Mouse (Mus musculus): ENCODE measurements at regions not wholly inside any gene's neighbourhood (a gene's known extent, or its start where the extent isn't known, plus 50 kb on each side); places are given as distances from the start of the nearest gene placed in this dataset.

DNA sequence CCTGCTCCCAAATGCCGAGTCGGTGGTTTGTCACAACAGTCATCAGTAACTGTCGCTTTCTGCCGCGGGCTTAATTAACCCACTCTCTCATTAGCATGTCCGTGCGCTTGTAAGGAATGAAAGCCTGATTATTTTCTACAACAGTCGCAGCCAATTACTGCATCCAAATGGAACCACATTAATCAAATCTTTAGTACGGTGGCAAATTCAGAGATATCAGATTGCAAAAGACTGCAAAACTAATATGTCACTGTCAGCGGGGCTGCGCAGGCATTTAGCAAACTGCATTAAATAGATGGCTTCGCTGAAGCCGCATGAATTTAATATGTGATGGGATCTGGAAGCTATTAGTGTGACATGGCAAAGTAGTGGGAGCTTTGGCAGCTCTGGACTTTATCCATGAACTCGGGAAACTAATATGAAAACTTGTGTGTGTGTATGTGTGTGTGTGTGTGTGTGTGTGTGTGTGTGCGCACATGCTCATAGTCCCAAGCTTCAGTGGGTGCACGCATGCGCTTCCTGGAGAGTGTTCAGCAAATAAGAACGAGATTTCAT is 299.5 kb upstream of the Zfp703 start:
- no peak for TF ChIP-seq GATA4 (IDR thresholded peaks at IDR 0.05; ENCODE audit: insufficient replicate concordance, low read length)

DNA sequence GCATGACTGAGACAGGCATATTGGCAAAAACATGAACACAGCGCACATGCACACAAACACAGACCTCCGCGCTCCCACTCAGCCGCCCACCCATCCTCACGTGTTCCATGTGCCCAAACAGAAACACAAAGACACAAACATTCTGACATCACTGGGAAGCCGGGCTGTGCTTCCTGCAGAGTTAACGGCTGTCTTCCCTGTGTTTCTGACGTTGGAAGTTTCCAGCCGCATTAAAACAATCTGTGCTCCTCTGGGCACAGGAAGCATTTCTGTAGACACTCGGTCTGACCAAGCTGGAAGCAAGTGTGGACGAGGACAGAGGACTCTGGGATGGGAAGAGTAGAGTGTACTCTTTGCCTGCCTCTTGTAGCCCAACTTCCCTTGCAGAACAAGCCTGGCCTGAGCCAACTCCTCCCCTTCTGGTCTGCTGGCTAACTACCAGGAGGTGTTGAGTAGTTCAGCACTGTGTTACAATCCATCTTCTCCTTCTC is 296.2 kb upstream of the Zfp703 start:
- no peak for TF ChIP-seq GATA4 (IDR thresholded peaks at IDR 0.05; ENCODE audit: insufficient replicate concordance, low read length)

- no peak for TF ChIP-seq GATA4 (IDR thresholded peaks at IDR 0.05; ENCODE audit: insufficient replicate concordance, low read length)
Measured at GRCm38 (mm10) chr8:26687146-26687545, 290.0 kb upstream of the Zfp703 start.

GRCm38 (mm10) chr8:26688035-26688434 is 289.1 kb upstream of the Zfp703 start:
- TF ChIP-seq GATA4 (IDR thresholded peaks at IDR 0.05; ENCODE audit: insufficient replicate concordance, low read length) = no peak

DNA sequence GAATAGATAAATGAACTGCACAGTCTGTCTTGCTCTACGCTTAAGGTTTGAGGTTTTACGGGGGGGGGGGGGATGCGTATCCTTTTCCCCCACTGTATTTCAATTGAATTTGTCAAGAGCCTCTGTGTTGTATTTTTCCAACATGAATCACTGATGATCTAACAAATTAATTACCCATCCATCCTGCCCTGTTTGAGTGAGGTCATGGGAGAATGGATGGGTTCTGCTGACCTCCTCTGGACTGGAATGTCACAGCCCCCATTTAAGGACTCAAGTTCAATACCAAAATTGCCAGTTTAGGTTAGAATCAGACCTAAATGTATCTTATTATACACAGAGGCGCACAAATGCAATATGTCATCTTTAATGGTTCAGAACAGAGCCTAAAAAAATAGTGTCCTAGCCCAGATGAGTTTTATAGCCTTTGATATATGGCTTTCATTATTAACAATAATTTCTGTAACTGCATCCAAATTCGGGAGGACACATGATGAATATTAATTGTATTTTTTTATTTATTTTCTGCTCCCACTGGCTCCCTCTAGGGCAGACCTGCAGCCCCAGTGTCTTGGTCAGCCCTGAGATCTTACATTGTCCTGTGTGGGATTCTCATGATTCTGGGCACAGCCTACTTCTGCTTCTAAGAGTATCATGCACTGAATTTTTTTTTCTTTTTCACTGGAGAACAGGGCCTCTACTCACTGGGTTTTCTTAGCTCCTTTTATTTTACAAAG is 288.2 kb upstream of the Zfp703 start:
- TF ChIP-seq GATA4 (IDR thresholded peaks at IDR 0.05; ENCODE audit: insufficient replicate concordance, low read length) = no peak

DNA sequence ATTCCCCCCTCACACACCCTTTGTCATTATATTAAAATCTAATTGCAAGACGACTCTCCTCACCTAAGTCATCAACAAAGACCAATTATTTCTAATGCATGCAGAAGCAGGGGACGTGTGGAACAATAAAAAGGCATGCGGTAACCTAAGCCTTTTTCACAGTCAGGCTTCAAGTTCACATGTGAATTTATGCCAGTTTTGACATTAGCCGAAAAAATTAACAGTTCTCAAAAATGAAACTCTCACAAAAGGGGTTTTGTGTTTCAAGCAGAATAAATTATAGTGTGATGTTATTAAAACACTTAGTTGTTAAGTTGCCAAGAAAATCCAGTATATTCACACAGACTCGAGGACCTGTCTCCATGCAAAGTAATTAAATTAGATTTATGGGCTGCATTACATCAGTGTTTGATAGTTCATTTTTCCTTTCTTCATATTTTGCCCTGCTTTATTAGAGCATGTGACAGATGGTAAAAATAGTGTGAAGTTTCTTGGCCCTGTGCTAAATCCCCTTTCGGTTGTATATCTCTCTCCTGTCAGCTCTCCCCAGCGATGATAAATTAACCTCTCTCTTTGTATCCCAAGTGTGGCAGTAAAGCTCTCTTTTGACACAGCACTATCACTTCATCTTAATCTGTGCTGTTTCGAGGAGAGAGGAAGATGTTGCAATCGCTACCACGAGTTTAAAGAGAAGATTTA is 287.5 kb upstream of the Zfp703 start:
- no peak for TF ChIP-seq GATA4 (IDR thresholded peaks at IDR 0.05; ENCODE audit: insufficient replicate concordance, low read length)

- TF ChIP-seq GATA4 (IDR thresholded peaks at IDR 0.05; ENCODE audit: insufficient replicate concordance, low read length) = no peak
Measured at GRCm38 (mm10) chr8:26690178-26690735, 286.9 kb upstream of the Zfp703 start.

DNA sequence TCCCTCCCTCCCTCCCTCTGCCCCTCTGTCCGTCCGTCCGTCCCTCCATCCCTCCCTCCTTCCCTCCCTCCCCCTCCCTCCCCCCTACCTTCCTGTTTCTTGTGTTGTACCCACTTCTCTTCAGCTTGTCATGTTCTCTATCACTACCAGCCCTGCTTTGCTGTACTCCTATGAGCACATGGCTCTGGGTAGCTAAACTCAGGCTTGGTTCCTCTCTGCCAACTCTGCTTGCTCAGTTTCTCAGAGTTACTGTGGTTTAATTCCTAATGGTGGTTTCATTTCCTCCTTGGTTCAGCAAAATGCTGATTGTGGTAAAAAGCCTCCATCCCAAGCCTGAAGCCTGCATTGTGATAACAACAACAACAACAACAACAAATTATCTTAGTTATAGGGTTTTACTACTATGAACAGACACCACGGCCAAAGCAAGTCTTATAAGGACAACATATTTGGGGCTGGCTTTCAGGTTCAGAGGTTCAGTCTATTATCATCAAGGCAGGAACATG is 279.5 kb upstream of the Zfp703 start:
- no peak for TF ChIP-seq GATA4 (IDR thresholded peaks at IDR 0.05; ENCODE audit: insufficient replicate concordance, low read length)

- TF ChIP-seq GATA4 (IDR thresholded peaks at IDR 0.05; ENCODE audit: insufficient replicate concordance, low read length) = no peak
Measured at GRCm38 (mm10) chr8:26698580-26698979, 278.5 kb upstream of the Zfp703 start.

- TF ChIP-seq GATA4 (IDR thresholded peaks at IDR 0.05; ENCODE audit: insufficient replicate concordance, low read length) = no peak
Measured at GRCm38 (mm10) chr8:26706048-26706767, 270.9 kb upstream of the Zfp703 start.

- TF ChIP-seq GATA4 (IDR thresholded peaks at IDR 0.05; ENCODE audit: insufficient replicate concordance, low read length) = no peak
Measured at GRCm38 (mm10) chr8:26706768-26707156, 270.4 kb upstream of the Zfp703 start.

DNA sequence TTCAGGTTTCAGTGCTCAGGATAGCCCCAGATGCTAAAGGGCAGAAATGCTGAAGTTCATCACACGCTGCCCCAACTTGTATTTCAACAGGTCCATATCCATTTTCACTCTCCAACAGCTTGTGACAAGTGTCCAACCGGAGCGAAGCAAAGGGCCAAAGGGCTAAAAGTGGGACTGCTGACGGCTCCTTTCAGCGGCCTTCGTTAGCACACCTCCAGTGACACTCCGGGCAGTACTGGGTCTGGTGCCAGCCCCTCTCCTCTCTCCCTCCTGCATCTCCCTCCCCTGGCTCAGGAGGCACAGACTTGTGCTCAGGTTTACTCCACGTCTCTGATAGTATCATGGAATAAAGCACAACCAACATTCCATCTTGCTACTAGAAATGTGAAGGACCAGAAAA is 263.3 kb upstream of the Zfp703 start:
- TF ChIP-seq GATA4 (IDR thresholded peaks at IDR 0.05; ENCODE audit: insufficient replicate concordance, low read length) = no peak

GRCm38 (mm10) chr8:26714714-26715113 is 262.4 kb upstream of the Zfp703 start:
- TF ChIP-seq GATA4 (IDR thresholded peaks at IDR 0.05; ENCODE audit: insufficient replicate concordance, low read length) = no peak

- TF ChIP-seq GATA4 (IDR thresholded peaks at IDR 0.05; ENCODE audit: insufficient replicate concordance, low read length) = no peak
Measured at GRCm38 (mm10) chr8:26718409-26719355, 258.4 kb upstream of the Zfp703 start.

All from liver, adult (tissue).